Mouse (Mus musculus) frontal cortex, postnatal 14 days (tissue): Measurements from ENCODE around the gene Igf1r.
"Not testable (repeated sequence)": the region's sequence is repeated elsewhere in the genome, so short reads cannot be mapped to it uniquely, and the experiment has no call there.

ENCODE experiments used
- DNase-seq, 2 experiments: peaks; one replicate each; pipeline ENCODE4 v3.0.0; 2022; ENCODE audit warnings: low spot score in 2 of 2

Gene Igf1r

DNA sequence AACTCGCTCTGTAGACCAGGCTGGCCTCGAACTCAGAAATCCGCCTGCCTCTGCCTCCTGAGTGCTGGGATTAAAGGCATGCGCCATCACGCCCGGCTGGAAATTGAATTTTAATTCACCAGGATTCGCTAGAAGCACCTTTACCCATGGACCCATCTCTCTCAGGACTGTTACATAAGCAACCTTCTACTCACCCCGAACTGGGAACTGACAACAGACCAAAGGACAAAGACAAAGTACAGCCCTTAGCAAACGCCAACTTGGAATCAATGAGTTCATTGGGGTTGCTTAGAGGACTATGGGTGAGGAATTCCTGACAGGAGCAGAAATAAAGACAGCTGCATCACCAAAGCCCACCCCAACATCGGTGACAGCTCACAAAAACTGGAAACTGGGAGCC is 320.0 kb downstream of the Igf1r start:
- no peak for DNase-seq

DNA sequence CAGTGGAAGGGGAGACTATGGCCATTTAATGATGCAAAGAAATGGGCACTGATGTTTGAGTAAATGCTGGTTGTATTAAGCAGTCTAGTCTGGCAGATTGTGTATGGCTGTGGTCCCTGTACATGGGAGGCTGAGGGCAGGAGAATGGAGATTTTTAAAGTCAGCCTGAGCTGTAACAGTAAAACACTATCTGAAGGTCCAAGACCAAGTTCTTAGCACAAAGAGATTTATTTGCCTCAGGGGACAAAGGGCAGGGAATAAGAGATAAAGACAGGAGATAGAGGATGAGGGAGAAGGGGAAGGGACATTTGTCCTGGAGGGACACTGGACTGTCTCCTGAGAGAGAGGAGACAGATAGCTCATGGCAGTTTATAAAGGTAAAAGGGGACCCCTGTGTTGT is 320.9 kb downstream of the Igf1r start, which contains the start of gene Fam169b:
Gene Fam169b, plus strand, starts transcription at position 325 of the 400 bp plus-strand sequence.
- no peak for DNase-seq

DNA sequence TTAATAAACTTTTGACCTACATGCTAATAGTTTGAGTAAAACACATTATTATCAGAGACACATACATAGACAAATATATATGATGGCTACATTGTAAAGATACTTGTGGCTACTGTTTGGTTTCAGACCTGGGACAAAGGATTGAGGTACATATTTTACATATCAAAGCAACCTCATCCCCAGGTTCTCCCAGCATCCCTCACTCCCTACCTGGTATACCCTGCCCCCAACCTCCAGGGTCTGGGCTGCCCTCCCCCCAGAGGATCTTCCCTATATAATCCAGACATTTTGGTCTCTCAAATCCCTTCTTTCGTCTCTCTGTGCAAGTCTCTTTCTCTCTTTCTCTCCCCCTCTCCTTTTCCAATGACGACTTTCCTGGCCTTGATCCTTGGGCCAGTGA is 321.6 kb downstream of the Igf1r start:
- no peak for DNase-seq

- DNase-seq: no peak
Observed at GRCm38 (mm10) chr7:68274951-68275350, 322.3 kb downstream of the Igf1r start.

DNA sequence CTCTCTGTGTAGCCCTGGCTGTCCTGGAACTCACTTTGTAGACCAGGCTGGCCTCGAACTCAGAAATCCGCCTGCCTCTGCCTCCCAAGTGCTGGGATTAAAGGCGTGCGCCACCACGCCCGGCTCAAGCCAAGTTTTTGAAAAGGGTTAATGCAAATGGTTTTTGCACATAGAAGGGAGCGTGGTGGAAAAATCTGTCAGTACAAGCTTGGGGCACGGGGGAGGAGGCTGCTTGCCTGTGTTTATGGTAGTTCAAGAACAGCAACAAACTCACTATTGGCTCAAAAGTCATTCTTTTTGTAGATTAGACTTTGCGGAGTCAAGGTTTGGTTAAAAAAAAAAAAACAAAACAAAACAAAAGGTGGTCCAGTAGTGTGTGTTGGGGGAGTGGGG is 322.8 kb downstream of the Igf1r start:
- not testable (repeated sequence) for DNase-seq

DNA sequence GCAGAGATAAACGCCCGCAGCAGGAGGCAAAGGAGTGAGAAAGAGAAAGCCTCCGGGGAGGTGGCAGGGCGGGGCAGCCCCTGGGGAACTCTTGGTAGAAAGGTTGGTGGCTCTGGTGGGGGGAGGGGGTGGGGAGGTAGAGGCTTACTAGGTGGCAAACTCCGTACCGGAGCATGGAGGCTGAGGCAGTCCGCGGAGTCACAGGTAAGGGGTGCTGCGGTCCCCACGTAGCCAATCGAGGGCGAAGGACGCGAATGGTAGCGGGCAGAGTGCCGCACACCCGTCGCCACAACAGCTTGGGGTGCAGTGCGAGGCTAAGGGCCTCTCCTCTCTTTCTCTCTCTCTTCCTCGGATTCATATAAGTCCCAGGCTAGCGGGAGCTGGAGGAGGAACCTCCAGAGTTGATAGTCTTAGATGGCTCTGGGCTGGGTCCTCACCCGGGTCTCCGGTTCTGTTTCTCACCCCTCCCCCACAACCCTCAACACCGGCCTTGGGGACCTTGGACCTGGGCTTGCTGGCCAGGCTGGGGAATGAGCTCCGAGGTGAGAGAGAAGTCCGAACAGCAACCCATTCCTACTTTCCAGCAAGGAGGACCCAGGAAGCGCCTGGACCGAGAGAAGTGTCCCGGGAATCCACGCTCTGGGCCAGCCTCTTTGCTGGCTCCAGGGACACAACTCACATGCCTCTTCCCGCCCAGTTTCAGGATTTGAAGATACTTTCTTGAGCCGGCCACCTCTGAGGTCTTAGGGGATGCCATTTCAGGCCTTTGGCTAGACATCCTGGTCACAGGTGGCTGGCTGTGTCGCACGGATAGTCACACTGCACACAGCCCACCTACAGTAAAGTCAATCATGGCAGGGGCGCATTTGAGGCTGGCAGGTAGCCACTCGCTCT is 323.5 kb downstream of the Igf1r start:
- DNase-seq: no peak

GRCm38 (mm10) chr7:68277054-68277896 is 324.6 kb downstream of the Igf1r start:
- no peak for DNase-seq

GRCm38 (mm10) chr7:68277897-68278270 is 325.3 kb downstream of the Igf1r start:
- DNase-seq: no peak

DNA sequence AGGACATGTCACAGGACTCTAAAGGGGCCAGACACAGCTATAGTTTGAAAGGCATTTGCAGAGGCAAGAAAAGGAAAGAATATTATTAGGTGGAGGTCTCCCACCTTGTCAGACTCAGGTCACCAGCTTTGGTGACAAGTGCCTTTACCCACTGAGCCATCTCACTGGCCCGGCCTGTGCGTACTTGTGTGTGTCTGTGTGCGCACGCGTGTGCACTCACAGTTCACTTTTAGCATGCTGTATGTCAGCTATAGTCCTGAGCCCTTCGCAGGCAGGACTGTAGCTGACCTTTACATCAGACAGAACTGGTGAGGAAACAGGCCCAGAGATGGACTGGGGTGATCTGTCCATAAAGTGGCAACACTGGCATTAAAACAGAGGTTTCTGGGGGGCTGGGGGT is 325.8 kb downstream of the Igf1r start:
- no peak for DNase-seq

- no peak for DNase-seq
Observed at GRCm38 (mm10) chr7:68278908-68279307, 326.3 kb downstream of the Igf1r start.

GRCm38 (mm10) chr7:68279481-68279880 is 326.9 kb downstream of the Igf1r start:
- DNase-seq: no peak

GRCm38 (mm10) chr7:68280352-68280869 is 327.8 kb downstream of the Igf1r start:
- DNase-seq: no peak

GRCm38 (mm10) chr7:68281341-68281740 is 328.7 kb downstream of the Igf1r start:
- DNase-seq: no peak

DNA sequence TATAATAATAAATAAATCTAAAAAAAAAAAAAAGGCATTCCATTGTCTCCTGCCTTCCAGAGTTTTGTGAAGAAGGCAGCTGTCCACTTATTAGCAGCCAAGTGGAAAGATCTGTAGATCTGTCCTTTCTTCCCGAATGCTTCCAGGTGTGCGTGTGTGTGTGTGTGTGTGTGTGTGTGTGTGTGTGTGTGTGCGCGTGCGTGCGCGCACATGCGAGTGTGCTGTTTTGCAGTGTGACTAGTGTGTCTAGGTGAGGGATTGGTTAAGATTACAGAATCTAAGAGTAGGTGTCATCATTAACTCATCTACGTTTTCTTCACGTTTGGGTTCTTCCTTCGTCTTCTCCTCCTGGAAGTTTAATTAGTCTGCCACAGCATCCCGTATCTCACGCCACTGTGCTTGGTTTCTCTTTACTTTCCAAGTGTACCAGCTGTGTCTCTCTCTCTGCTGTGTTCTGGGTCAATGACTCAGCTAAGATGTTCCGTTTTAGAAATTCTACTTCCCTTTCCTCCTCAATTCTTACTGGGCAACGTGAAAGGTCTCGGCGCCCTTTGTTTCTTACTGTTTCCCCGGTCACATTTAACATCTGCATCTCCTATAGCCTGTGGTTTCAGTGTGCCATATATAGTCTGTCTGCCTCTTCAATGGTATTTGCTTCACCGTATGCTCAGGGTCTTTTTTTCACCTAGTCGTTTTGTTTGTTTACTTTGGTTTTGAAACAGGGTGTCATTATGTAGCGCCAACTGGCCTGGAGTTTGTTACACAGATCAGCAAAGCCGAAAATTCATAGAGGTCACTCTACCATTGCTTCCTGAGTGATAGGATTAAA is 329.9 kb downstream of the Igf1r start:
- no peak for DNase-seq

GRCm38 (mm10) chr7:68283133-68283520 is 330.5 kb downstream of the Igf1r start:
- DNase-seq: not testable (repeated sequence)
